Mouse (Mus musculus) erythroblast, embryonic 14.5 days (primary cell): ENCODE results near the gene Nfia.

Experiments used
- GATA1 ChIP-seq: IDR thresholded peaks from 2 replicates; pipeline ENCODE4 v1.6.1; 2012; ENCODE audit warnings: low read length, inconsistent platforms, mixed read lengths
- TAL1 ChIP-seq: IDR thresholded peaks from 3 replicates; pipeline ENCODE4 v1.6.1; 2012; ENCODE audit warnings: low read length, inconsistent platforms, mixed read lengths

DNA sequence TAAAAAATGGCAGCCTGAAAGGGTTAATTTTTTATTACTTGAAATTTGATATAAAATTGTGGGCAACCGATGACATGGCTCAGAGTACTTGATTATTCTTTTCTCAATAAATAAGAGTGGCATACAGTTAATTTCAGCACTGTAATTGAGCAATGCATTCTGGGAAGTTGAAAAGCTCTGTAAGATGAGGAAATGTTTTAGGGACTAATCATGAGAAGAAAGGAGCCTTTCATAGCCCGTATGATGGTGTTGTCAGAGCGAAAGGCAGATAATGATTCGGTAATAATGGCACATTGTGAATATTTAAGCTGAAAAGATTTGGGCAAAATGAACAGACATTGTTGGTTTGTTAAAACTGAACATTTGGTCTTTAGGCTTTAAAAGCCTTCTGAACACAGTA is 133.3 kb downstream of the Nfia start:
- TF ChIP-seq GATA1, result no peak
- no peak for TF ChIP-seq TAL1
